Mouse (Mus musculus): ENCODE measurements at regions not wholly inside any gene's neighbourhood (a gene's known extent, or its start where the extent isn't known, plus 50 kb on each side); places are given as distances from the start of the nearest gene placed in this dataset.

DNA sequence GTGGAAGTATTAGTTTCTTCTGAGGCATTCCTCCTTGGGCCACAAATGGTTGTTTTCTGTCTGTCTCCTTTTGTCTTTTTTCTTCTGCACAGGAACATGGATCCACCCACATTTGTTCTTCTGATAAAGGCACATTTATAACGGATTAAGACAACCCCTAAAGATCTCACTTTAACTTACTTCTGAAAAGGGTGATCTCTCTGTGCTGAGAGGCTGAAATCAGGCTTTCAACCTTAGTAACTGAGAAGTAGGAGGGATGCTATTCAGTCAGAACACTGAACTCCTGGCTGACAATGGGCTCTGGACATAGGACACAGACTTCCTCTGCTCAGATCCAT lies 315.0 kb upstream of the Trib2 start:
- TF ChIP-seq CTCF (conservative IDR thresholded peaks at IDR 0.05; ENCODE audit: insufficient read depth, insufficient read length, low read depth, low read length) (no peak), POLR2A (IDR thresholded peaks at IDR 0.05; ENCODE audit: low read depth, low read length) (no peak)

Data from kidney, adult 2 months (tissue).